Mouse (Mus musculus) heart, embryonic 13.5 days (tissue): ENCODE data around the gene Gabrg1. TPM values are rescaled to one million over a fixed set of nuclear protein-coding genes. Genes with fewer than 3 reads are reported as not detected.
A peak's percentile ranks its signal among the peaks of the same experiment; 100 is the strongest.

Experiments used
- ATAC-seq: fragments of 200-750 bp; cut with Nextera tagmentation; 2 replicates; pipeline ENCODE4 v1.8.0; 2017; ENCODE audit warnings: moderate TSS enrichment; ENCODE audit not compliant: insufficient number of reproducible peaks, low FRiP score, low TSS enrichment; ENCODE audit errors: extremely low read depth
- H3K27ac ChIP-seq: fragments of 300-500 bp; sonication (generic); replicated peaks from 2 replicates; pipeline ENCODE4 v1.5.1; 2015; ENCODE audit warnings: moderate library complexity, mild to moderate bottlenecking, inconsistent platforms
- H3K27me3 ChIP-seq: fragments of 300-500 bp; sonication (generic); replicated peaks from 2 replicates; pipeline ENCODE4 v1.6.1; 2015; ENCODE audit warnings: mild to moderate bottlenecking, inconsistent platforms
- H3K36me3 ChIP-seq: fragments of 300-500 bp; sonication (generic); 2 replicates; pipeline ENCODE4 v1.6.1; 2015; ENCODE audit warnings: mild to moderate bottlenecking, inconsistent platforms
- H3K4me1 ChIP-seq: fragments of 300-500 bp; sonication (generic); 2 replicates; pipeline ENCODE4 v1.6.1; 2015; ENCODE audit warnings: inconsistent platforms
- H3K4me2 ChIP-seq: fragments of 300-500 bp; sonication (generic); 2 replicates; pipeline ENCODE4 v1.6.1; 2015; ENCODE audit warnings: inconsistent platforms, mild to moderate bottlenecking, moderate library complexity
- H3K4me3 ChIP-seq: fragments of 300-500 bp; sonication (generic); 2 replicates; pipeline ENCODE4 v1.5.1; 2015; ENCODE audit warnings: moderate library complexity, mild to moderate bottlenecking, inconsistent platforms
- H3K9ac ChIP-seq: fragments of 300-500 bp; sonication (generic); 2 replicates; pipeline ENCODE4 v1.6.1; 2015; ENCODE audit warnings: inconsistent platforms, mild to moderate bottlenecking, moderate library complexity
- H3K9me3 ChIP-seq: fragments of 300-500 bp; sonication (generic); 2 replicates; pipeline ENCODE4 v1.6.1; 2016; ENCODE audit warnings: inconsistent platforms
- WGBS: fragments of 180-500 bp; shearing (Covaris S2); methylation state at CpG from one replicate; pipeline ENCODE4 v1.1.7; 2015; ENCODE audit warnings: mixed read lengths; 5-methylcytosine and 5-hydroxymethylcytosine counted together
- polyA plus RNA-seq: library from polyadenylated mRNA; unstranded; fragments of >200 nt; fragmentation: Nextera tagmentation; extraction: Ambion mirVana; gene quantifications from 2 replicates; pipeline ENCODE4 v1.2.1, GENCODE M21; 2015

Gene Gabrg1
- not detected in 2 replicates for polyA plus RNA-seq

GRCm38 (mm10) chr5:70842192-70843095 lies at the start of gene Gabrg1:
Gene Gabrg1 (minus strand): TSS chr5:70842617.
- H3K4me2 ChIP-seq, result peak within 1 kb of the TSS; percentile 68
- H3K9ac ChIP-seq, result no peak within 1 kb of the TSS
- no peaks in the 10 kb centered on the region for H3K36me3 ChIP-seq
- 0 out of 2 replicates have a peak, but pooled peaks cover 4% of the 10 kb centered on the region for H3K4me1 ChIP-seq
- H3K27me3 ChIP-seq, result peaks cover 7% of the 10 kb centered on the region; the same call in 1 of the 2 replicates
- 7% methylated on average over 19 of the region's 19 CpGs for WGBS
- no peaks in the 10 kb centered on the region; the same call in 1 of the 2 replicates for H3K9me3 ChIP-seq
- H3K4me3 ChIP-seq, result peak within 1 kb of the TSS; percentile 40
- H3K27ac ChIP-seq, result no peak within 1 kb of the TSS
- ATAC-seq, result no peak

GRCm38 (mm10) chr5:70884026-70884425 lies 41.6 kb upstream of the Gabrg1 start:
- H3K4me1 ChIP-seq, result no peaks in the 10 kb centered on the region
- no peaks in the 10 kb centered on the region for H3K27me3 ChIP-seq
- no peak overlapping the region for H3K4me2 ChIP-seq
- H3K9ac ChIP-seq, result no peak overlapping the region
- no peak overlapping the region for H3K4me3 ChIP-seq
- H3K27ac ChIP-seq, result no peak overlapping the region
- no peak for ATAC-seq
- 68% methylated on average over 3 of the region's 3 CpGs for WGBS
- no peaks in the 10 kb centered on the region for H3K36me3 ChIP-seq
- no peaks in the 10 kb centered on the region for H3K9me3 ChIP-seq

GRCm38 (mm10) chr5:70870081-70870480 lies 27.7 kb upstream of the Gabrg1 start:
- Histone ChIP-seq H3K27me3 (no peaks in the 10 kb centered on the region), H3K4me2 (no peak overlapping the region), H3K4me1 (no peaks in the 10 kb centered on the region), H3K9ac (no peak overlapping the region), H3K36me3 (no peaks in the 10 kb centered on the region), H3K27ac (no peak overlapping the region), H3K9me3 (no peaks in the 10 kb centered on the region), H3K4me3 (no peak overlapping the region)
- no peak for ATAC-seq
- WGBS, result 67% methylated on average over 1 of the region's 1 CpGs

GRCm38 (mm10) chr5:70843096-70843734 lies 798 bp upstream of the Gabrg1 start:
- H3K36me3 ChIP-seq, result no peaks in the 10 kb centered on the region
- H3K4me2 ChIP-seq, result peak overlapping the region; percentile 68
- no peak overlapping the region for H3K27ac ChIP-seq
- H3K4me3 ChIP-seq, result peak overlapping the region; percentile 40
- no peak for ATAC-seq
- 21% methylated on average over 11 of the region's 11 CpGs for WGBS
- H3K27me3 ChIP-seq, result peaks cover 7% of the 10 kb centered on the region; the same call in 1 of the 2 replicates
- no peaks in the 10 kb centered on the region; the same call in 1 of the 2 replicates for H3K9me3 ChIP-seq
- H3K4me1 ChIP-seq, result 0 out of 2 replicates have a peak, but pooled peaks cover 4% of the 10 kb centered on the region
- no peak overlapping the region for H3K9ac ChIP-seq

GRCm38 (mm10) chr5:70818681-70819080 lies 23.7 kb downstream of the Gabrg1 start:
- no peak for ATAC-seq
- WGBS, result 61% methylated on average over 2 of the region's 2 CpGs
- no peak overlapping the region for H3K4me3 ChIP-seq

GRCm38 (mm10) chr5:70736156-70736555 lies 106.3 kb downstream of the Gabrg1 start:
- H3K9ac ChIP-seq, result no peak overlapping the region
- H3K36me3 ChIP-seq, result no peaks in the 10 kb centered on the region
- no peak overlapping the region for H3K27ac ChIP-seq
- H3K4me2 ChIP-seq, result no peak overlapping the region
- ATAC-seq, result no peak
- H3K27me3 ChIP-seq, result no peaks in the 10 kb centered on the region
- 68% methylated on average over 2 of the region's 2 CpGs for whole genome bisulfite sequencing
- H3K9me3 ChIP-seq, result no peaks in the 10 kb centered on the region; the same call in 1 of the 2 replicates
- no peak overlapping the region for H3K4me3 ChIP-seq
- H3K4me1 ChIP-seq, result no peaks in the 10 kb centered on the region

More at GRCm38 (mm10) chr5:70818681-70819080, 23.7 kb downstream of the Gabrg1 start:
- Histone ChIP-seq H3K27ac (no peak overlapping the region), H3K9me3 (no peaks in the 10 kb centered on the region), H3K4me2 (no peak overlapping the region), H3K36me3 (no peaks in the 10 kb centered on the region), H3K9ac (no peak overlapping the region), H3K27me3 (no peaks in the 10 kb centered on the region), H3K4me1 (no peaks in the 10 kb centered on the region)

GRCm38 (mm10) chr5:70704361-70704760 lies 138.1 kb downstream of the Gabrg1 start:
- Histone ChIP-seq H3K27me3 (no peaks in the 10 kb centered on the region), H3K9ac (no peak overlapping the region), H3K4me3 (no peak overlapping the region), H3K9me3 (no peaks in the 10 kb centered on the region), H3K4me1 (no peaks in the 10 kb centered on the region), H3K36me3 (no peaks in the 10 kb centered on the region), H3K4me2 (no peak overlapping the region), H3K27ac (no peak overlapping the region)
- no peak for ATAC-seq
